Mouse (Mus musculus) heart, postnatal 4 days (tissue): ENCODE results near the gene Slc51b. TPM values are rescaled to one million over a fixed set of nuclear protein-coding genes. Genes with fewer than 3 reads are reported as not detected.
A peak's percentile ranks its signal among the peaks of the same experiment; 100 is the strongest.

Experiments used
- DNase-seq: peaks from one replicate; pipeline ENCODE4 v3.0.0; 2021
- total RNA-seq, 2 experiments: library from RNA; stranded (reverse); gene quantifications; 2 replicates each; pipeline ENCODE4 v1.2.3; 2021

The Slc51b gene
- total RNA-seq, 2 experiments from 2014 or later: not detected

DNA sequence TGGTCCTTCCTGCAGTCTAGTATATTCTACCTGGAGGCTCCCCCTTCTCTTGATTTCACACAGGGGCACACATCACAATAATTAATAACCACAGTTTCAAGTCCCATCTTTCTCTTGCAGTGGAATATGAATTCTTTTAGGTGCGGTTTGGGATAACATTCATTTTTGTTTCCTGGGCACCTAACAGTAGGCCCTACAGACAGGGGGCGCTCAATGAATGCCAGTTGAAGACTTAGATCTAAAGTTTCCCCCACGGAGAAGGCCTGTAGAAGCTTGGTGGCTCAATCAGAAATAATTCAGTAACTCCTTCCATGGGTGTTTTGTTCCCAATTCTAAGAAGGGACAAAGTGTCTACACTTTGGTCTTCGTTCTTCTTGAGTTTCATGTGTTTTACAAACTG is 50.3 kb downstream of the Slc51b start:
- DNase-seq: peak; percentile 62

DNA sequence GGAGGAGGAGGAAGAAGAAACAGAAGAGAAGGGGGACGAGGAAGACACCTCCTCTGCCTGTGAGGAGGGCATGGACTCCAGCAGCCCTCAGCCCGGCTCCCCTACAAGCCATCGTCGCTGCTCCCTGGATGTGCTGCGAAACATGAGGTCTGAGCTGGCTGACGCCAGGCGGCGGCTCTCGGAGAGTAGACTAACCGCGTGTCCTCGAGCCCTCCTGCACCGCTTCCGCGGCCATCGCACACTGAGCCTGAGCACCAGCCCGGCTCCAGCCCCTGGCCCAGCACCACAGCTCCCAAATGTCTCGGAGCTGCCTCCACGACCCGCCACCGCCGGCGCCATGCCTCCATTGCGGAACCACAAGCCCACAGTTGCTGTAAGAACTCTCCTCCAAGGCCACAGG is 51.0 kb downstream of the Slc51b start:
- DNase-seq: no peak

- DNase-seq: no peak
Observed at GRCm38 (mm10) chr9:65365721-65366120, 57.0 kb downstream of the Slc51b start.

- no peak for DNase-seq
Observed at GRCm38 (mm10) chr9:65363684-65364083, 59.1 kb downstream of the Slc51b start.

Other genes with a start within 250 kb of the Slc51b start
- gene Parp16, start 227.6 kb downstream of the Slc51b start, total RNA-seq: 1 to 10 TPM; 3.7 to 3.8 TPM
- gene Cilp, start 157.8 kb downstream of the Slc51b start, total RNA-seq: 1 to 10 TPM; 1.4 to 1.5 TPM
- 10 to 100 TPM; 50.7 to 53.1 TPM for gene Clpx, start 128.7 kb downstream of the Slc51b start, total RNA-seq
- 10 to 100 TPM; 12.1 to 13.2 TPM for gene Pdcd7, start 76.9 kb downstream of the Slc51b start, total RNA-seq
- under 1 TPM in 1 of 2 experiments, not detected in 1; 0.36 TPM for gene Ubap1l, start 61.9 kb downstream of the Slc51b start, total RNA-seq
- gene Kbtbd13, start 31.3 kb downstream of the Slc51b start, total RNA-seq: 1 to 10 TPM; 1.1 to 1.2 TPM
- 10 to 100 TPM in 1 of 2 experiments, 1 to 10 TPM in 1; 10.0 to 10.7 TPM for gene Rasl12, start 24.4 kb downstream of the Slc51b start, total RNA-seq
- 1 to 10 TPM; 7.6 to 8.8 TPM for gene Mtfmt, start 12.8 kb upstream of the Slc51b start, total RNA-seq
- 10 to 100 TPM; 24.6 to 27.8 TPM for gene Spg21, start 38.0 kb upstream of the Slc51b start, total RNA-seq
- gene Ankdd1a, start 97.2 kb upstream of the Slc51b start, total RNA-seq: not detected
- 10 to 100 TPM; 17.9 to 19.4 TPM for gene Plekho2, start 157.1 kb upstream of the Slc51b start, total RNA-seq
- 1 to 10 TPM; 6.2 to 7.6 TPM for gene Pif1, start 164.2 kb upstream of the Slc51b start, total RNA-seq
- 10 to 100 TPM; 89.4 to 97.0 TPM for gene Rbpms2, start 206.7 kb upstream of the Slc51b start, total RNA-seq
- 100 to 1,000 TPM; 213 to 221 TPM for gene Oaz2, start 245.0 kb upstream of the Slc51b start, total RNA-seq